12 mouse cellular contexts compared by ENCODE assay signal in genomic region chr4:148890442-148890841, GRCm38 (mm10).
DNase-seq lines count a peak whose midpoint lies in the region; ATAC-seq and TF ChIP-seq lines count a peak whose summit lies in the region.
"Had no signal": no experiment of that assay in that cellular context is flagged by ENCODE, and none has a peak within 500 bp of the region (broad histone marks: within the 10 kb centered on the region; RNA-seq: fewer than 3 reads in every experiment).

No protein-coding gene starts in this region.

- H3K4me3 ChIP-seq in kidney, embryonic 15.5 days (replicated peaks): peak overlapping the region; percentile 37
- peak overlapping the region; percentile 30; the same call in 1 of the 2 replicates for H3K4me3 ChIP-seq in embryonic facial prominence, embryonic 15.5 days (replicated peaks)
- peak overlapping the region; percentile 36; the same call in 1 of the 2 replicates for H3K4me3 ChIP-seq in hindbrain, embryonic 16.5 days (ENCODE audit: low read length)
- peak overlapping the region; percentile 35 for H3K4me3 ChIP-seq in midbrain, postnatal 0 days (ENCODE audit: low read depth, low read length)
- H3K4me3 ChIP-seq: megakaryocyte, embryonic 14.5 days had no signal

- peaks cover 74% of the 10 kb centered on the region for H3K27me3 ChIP-seq in kidney, embryonic 15.5 days
- H3K27me3 ChIP-seq in embryonic facial prominence, embryonic 15.5 days: peaks cover 87% of the 10 kb centered on the region
- peaks cover 30% of the 10 kb centered on the region for H3K27me3 ChIP-seq in hindbrain, embryonic 16.5 days (replicated peaks; ENCODE audit: control insufficient read depth, insufficient read depth, low read length)
- H3K27me3 ChIP-seq in midbrain, postnatal 0 days (ENCODE audit: insufficient read depth, low read length): peaks cover 39% of the 10 kb centered on the region

- WGBS in kidney, embryonic 15.5 days: 60% methylated on average over 8 of the region's 8 CpGs
- WGBS in embryonic facial prominence, embryonic 15.5 days: 63% methylated on average over 8 of the region's 8 CpGs
- WGBS in hindbrain, embryonic 16.5 days: 38% methylated on average over 8 of the region's 8 CpGs
- WGBS in midbrain, postnatal 0 days: 45% methylated on average over 8 of the region's 8 CpGs

- H3K36me3 ChIP-seq in kidney, embryonic 15.5 days: no peaks in the 10 kb centered on the region
- no peaks in the 10 kb centered on the region for H3K36me3 ChIP-seq in embryonic facial prominence, embryonic 15.5 days
- no peaks in the 10 kb centered on the region for H3K36me3 ChIP-seq in hindbrain, embryonic 16.5 days (ENCODE audit: control insufficient read depth, insufficient read depth, low read length)
- H3K36me3 ChIP-seq in midbrain, postnatal 0 days (ENCODE audit: insufficient read depth, low read length): no peaks in the 10 kb centered on the region
- H3K36me3 ChIP-seq: G1E had no signal

- ATAC-seq in kidney, embryonic 15.5 days (replicated peaks; ENCODE audit: low FRiP score): no peak
- ATAC-seq in embryonic facial prominence, embryonic 15.5 days (ENCODE audit: insufficient number of reproducible peaks, low FRiP score, low TSS enrichment, low read depth): no peak
- no peak for ATAC-seq in hindbrain, embryonic 16.5 days
- ATAC-seq in midbrain, postnatal 0 days (ENCODE audit: low FRiP score): no peak

- peaks cover 50% of the 10 kb centered on the region for H3K4me1 ChIP-seq in kidney, embryonic 15.5 days
- H3K4me1 ChIP-seq in embryonic facial prominence, embryonic 15.5 days: peaks cover 17% of the 10 kb centered on the region
- peaks cover 24% of the 10 kb centered on the region for H3K4me1 ChIP-seq in hindbrain, embryonic 16.5 days (ENCODE audit: control insufficient read depth, insufficient read depth, low read depth, low read length)
- H3K4me1 ChIP-seq in midbrain, postnatal 0 days (ENCODE audit: insufficient read depth, low read length): peaks cover 7% of the 10 kb centered on the region; the same call in 1 of the 2 replicates

- TF ChIP-seq CTCF in midbrain, postnatal 0 days (IDR thresholded peaks at IDR 0.05): no peak

- H3K27ac ChIP-seq in kidney, embryonic 15.5 days: no peak overlapping the region
- no peak overlapping the region for H3K27ac ChIP-seq in embryonic facial prominence, embryonic 15.5 days (replicated peaks)
- H3K27ac ChIP-seq in hindbrain, embryonic 16.5 days (ENCODE audit: low read depth, low read length): no peak overlapping the region
- no peak overlapping the region for H3K27ac ChIP-seq in midbrain, postnatal 0 days (ENCODE audit: low read depth, low read length)

- H3K9me3 ChIP-seq in kidney, embryonic 15.5 days (replicated peaks): no peaks in the 10 kb centered on the region
- no peaks in the 10 kb centered on the region for H3K9me3 ChIP-seq in embryonic facial prominence, embryonic 15.5 days (replicated peaks)
- H3K9me3 ChIP-seq in hindbrain, embryonic 16.5 days (ENCODE audit: control insufficient read depth, low read length): no peaks in the 10 kb centered on the region
- no peaks in the 10 kb centered on the region for H3K9me3 ChIP-seq in midbrain, postnatal 0 days (ENCODE audit: low read length)
- H3K9me3 ChIP-seq: G1E; megakaryocyte, embryonic 14.5 days had no signal

- peak overlapping the region; percentile 66 for H3K4me2 ChIP-seq in kidney, embryonic 15.5 days
- H3K4me2 ChIP-seq in embryonic facial prominence, embryonic 15.5 days (replicated peaks): peak overlapping the region; percentile 52; the same call in 1 of the 2 replicates
- peak overlapping the region; percentile 68 for H3K4me2 ChIP-seq in hindbrain, embryonic 16.5 days (ENCODE audit: low read length)
- H3K4me2 ChIP-seq in midbrain, postnatal 0 days (ENCODE audit: low read depth, low read length, poor library complexity, severe bottlenecking): peak overlapping the region; percentile 58

- no peak for DNase-seq in kidney, adult 18-20 months
- no peak for DNase-seq in midbrain, postnatal 0 days (ENCODE audit: low spot score)
- DNase-seq in urinary bladder, postnatal 36 days (ENCODE audit: low spot score in 2 of 2): no peak
- no peak for DNase-seq in testis, postnatal 14 days (ENCODE audit: low spot score)
- DNase-seq in natural killer cell, adult 2 months (ENCODE audit: low spot score in 2 of 2): no peak
- DNase-seq: gastrocnemius, postnatal 25 days; thymus, postnatal 14 days had no signal

- no peak overlapping the region for H3K9ac ChIP-seq in kidney, embryonic 15.5 days
- no peak overlapping the region for H3K9ac ChIP-seq in embryonic facial prominence, embryonic 15.5 days
- no peak overlapping the region; the same call in 1 of the 2 replicates for H3K9ac ChIP-seq in hindbrain, embryonic 16.5 days (ENCODE audit: low read depth, low read length)
- H3K9ac ChIP-seq in midbrain, postnatal 0 days (replicated peaks; ENCODE audit: low read length, poor library complexity, severe bottlenecking): no peak overlapping the region
